Mouse (Mus musculus): Measurements from ENCODE around the gene Pde10a.

- TF ChIP-seq CTCF (IDR thresholded peaks at IDR 0.05; ENCODE audit: control insufficient read depth, insufficient read depth, insufficient replicate concordance, low read depth, low read length) (no peak), POLR2A (IDR thresholded peaks at IDR 0.05; ENCODE audit: control insufficient read depth, low read depth, low read length) (no peak)
Observed at GRCm38 (mm10) chr17:8885830-8886229, 360.7 kb downstream of the Pde10a start.
